Mouse (Mus musculus): ENCODE measurements at regions not wholly inside any gene's neighbourhood (a gene's known extent, or its start where the extent isn't known, plus 50 kb on each side); places are given as distances from the start of the nearest gene placed in this dataset.
A peak's percentile ranks its signal among the peaks of the same experiment; 100 is the strongest.
"Not testable (repeated sequence)": the region's sequence is repeated elsewhere in the genome, so short reads cannot be mapped to it uniquely, and the experiment has no call there.

- peak in 1 of 2 experiments; percentile 2 for DNase-seq
Observed at GRCm38 (mm10) chr12:46398875-46399652, 419.7 kb downstream of the Nova1 start.

- DNase-seq: no peak
Observed at GRCm38 (mm10) chr12:46395245-46395644, 423.5 kb downstream of the Nova1 start.

GRCm38 (mm10) chr12:46393769-46394168 lies 425.0 kb downstream of the Nova1 start:
- DNase-seq: no peak

- DNase-seq: no peak
Observed at GRCm38 (mm10) chr12:46378914-46379313, 439.8 kb downstream of the Nova1 start.

- no peak for DNase-seq
Observed at GRCm38 (mm10) chr12:46371747-46372146, 447.0 kb downstream of the Nova1 start.

GRCm38 (mm10) chr12:46333376-46333775 lies 485.4 kb downstream of the Nova1 start:
- DNase-seq: no peak

- no peak for DNase-seq
Observed at GRCm38 (mm10) chr12:46327865-46328264, 490.9 kb downstream of the Nova1 start.

- DNase-seq: no peak
Observed at GRCm38 (mm10) chr12:46323276-46323675, 495.5 kb downstream of the Nova1 start.

GRCm38 (mm10) chr12:46303136-46303797 lies 515.5 kb downstream of the Nova1 start:
- DNase-seq: no peak

GRCm38 (mm10) chr12:46298926-46299325 lies 519.8 kb downstream of the Nova1 start:
- DNase-seq: no peak

GRCm38 (mm10) chr12:46284519-46284918 lies 534.2 kb downstream of the Nova1 start:
- no peak for DNase-seq

- no peak for DNase-seq
Observed at GRCm38 (mm10) chr12:46248402-46249018, 570.2 kb downstream of the Nova1 start.

- DNase-seq: no peak
Observed at GRCm38 (mm10) chr12:46244925-46245324, 573.8 kb downstream of the Nova1 start.

GRCm38 (mm10) chr12:46232359-46232758 lies 586.4 kb downstream of the Nova1 start:
- no peak for DNase-seq

- DNase-seq: not testable (repeated sequence)
Observed at GRCm38 (mm10) chr12:46215328-46215727, 603.4 kb downstream of the Nova1 start.

GRCm38 (mm10) chr12:46199076-46199475 lies 619.7 kb downstream of the Nova1 start:
- DNase-seq: no peak

GRCm38 (mm10) chr12:46197482-46198101 lies 621.1 kb downstream of the Nova1 start:
- DNase-seq: no peak

GRCm38 (mm10) chr12:46194173-46194572 lies 624.6 kb downstream of the Nova1 start:
- no peak for DNase-seq
